Mouse (Mus musculus) liver, adult 2 months (tissue): ENCODE measurements around the gene Olfr1420.

ENCODE experiments used
- CTCF ChIP-seq: fragments of 200-500 bp; IDR thresholded peaks from 2 replicates; pipeline ENCODE4 v1.5.1; 2011; ENCODE audit warnings: low read depth, low read length, control low read depth
- POLR2A ChIP-seq: fragments of 200-500 bp; IDR thresholded peaks from 2 replicates; pipeline ENCODE4 v1.6.1; 2011; ENCODE audit warnings: low read length, control low read depth; ENCODE audit not compliant: insufficient read depth; ENCODE audit errors: extremely low read depth

DNA sequence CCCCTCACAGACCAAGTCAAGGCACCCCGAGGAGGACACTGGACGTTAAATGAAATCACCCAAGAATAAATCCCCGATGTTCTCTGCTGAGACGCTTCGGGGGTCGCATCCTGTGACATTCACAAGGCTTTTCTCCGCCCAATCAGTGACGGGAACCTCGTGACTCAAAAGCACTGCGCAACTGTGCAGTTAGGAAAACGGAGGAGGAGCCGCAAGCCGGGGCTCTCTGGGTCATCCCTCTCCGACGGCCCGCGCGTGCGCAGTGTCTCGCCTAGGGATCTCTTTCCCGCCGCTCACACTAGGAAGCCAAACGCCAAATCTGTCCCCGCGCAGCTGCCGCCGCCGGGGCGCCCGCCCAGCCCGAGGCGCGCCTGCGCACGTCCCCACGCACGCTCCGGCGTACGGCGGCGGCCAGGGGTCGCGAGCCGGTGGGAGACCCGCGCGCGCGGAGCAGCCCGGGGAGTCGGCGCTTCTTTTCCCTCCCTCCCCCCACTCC, 25.7 kb downstream of the Olfr1420 start, which contains the start of gene Patl1:
- TF ChIP-seq POLR2A (peak; percentile 16; the same call in 1 of the 2 replicates), CTCF (no peak)
